Mouse (Mus musculus) spleen, postnatal 14 days (tissue): ENCODE measurements around the gene Snx17.
"Not testable (repeated sequence)": the region's sequence is repeated elsewhere in the genome, so short reads cannot be mapped to it uniquely, and the experiment has no call there.

Source experiments
- DNase-seq, 2 experiments: peaks; one replicate each; pipeline ENCODE4 v3.0.0; 2021 to 2022; ENCODE audit warnings: low spot score in 2 of 2

The Snx17 gene

DNA sequence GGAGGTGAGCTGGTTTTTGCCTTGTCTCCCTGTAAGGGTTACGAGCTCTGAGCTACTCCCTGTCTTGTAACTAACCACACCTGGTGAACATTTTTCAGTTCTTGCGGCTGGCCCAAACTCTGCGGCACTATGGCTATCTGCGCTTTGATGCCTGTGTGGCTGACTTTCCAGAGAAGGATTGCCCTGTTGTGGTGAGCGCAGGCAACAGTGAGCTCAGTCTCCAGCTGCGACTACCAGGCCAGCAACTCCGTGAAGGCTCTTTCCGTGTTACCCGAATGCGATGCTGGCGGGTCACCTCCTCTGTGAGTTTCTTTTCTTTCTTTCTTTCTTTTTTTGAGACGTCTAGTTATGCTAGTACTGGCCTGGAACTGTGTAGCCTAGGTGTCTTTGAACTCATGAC is 4.0 kb downstream of the Snx17 start:
- DNase-seq = no peak

DNA sequence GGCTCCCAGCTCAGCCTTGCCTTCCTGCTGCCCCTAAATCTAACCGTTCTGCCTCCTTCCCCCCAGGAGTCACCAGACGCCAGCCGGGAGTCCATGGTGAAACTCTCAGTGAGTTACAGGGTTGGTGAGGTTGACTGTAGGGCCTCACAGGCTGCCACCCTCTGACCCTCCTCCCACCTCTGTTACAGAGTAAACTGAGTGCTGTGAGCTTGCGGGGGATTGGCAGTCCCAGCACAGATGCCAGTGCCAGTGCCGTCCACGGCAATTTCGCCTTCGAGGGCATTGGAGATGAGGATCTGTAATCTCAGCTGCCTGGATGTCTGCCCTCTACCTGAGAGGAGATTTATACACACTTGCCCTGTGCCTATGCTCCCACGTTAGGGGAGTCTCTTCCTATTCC is 5.1 kb downstream of the Snx17 start:
- DNase-seq = no peak

DNA sequence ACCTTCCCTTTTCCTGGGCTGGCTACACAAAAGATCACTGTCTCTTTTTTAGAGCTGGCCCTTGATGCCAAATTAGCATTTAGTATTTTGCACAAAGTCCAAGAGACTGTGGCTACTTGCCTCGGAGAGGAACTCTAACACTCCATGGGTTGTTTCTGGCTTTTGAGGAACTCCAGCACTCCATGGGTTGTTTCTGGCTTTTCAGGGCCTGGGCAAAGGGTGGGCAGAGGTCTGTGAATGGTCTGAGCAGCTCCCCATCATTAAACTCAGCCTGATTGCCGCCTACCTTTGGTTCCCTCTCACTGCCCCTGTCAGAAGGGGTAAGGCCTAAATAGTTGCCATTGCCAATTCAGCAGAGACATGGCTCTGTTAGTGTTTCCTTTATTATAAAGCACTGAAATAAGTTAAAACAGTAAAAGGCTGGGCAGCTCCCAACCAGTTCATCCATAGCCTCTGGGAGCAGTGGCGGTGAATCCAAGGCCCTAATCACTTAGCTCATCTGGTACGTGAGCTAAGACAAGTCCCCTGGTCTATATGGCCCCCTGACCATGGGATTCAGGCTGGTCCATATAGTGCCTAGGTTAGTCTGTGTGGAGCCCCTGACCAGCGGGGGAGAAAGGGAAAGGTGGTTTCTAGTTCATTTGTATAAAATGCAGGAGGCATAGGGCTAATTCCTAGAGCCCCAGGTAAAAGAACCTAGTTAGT is 5.7 kb downstream of the Snx17 start:
- DNase-seq = no peak

DNA sequence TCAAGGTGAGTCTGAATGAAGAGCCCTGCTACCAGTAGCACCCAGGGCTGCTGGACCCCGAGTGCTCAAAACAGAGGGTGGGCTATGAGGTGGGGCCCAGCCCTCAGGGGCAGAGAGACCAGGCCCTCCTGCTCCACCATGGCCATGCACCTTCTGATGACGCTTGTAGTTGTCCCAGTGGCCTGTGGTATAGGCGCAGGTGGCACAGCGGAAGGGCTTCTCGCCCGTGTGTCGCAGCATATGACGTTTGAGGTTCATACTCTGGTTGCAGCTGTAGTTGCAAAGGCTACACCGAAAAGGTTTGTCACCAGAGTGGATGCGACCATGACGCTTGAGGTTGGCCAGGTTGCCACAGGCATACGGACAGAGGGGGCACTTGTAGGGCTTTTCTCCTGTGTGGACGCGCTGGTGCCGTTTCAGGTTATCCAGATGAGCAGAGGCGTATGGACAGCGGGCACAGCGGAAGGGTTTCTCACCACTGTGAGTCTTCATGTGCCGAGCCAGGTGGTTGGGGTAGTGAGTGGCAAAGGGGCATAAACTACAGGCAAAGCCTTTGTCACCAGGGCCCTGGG is 6.4 kb downstream of the Snx17 start:
- DNase-seq = no peak

DNA sequence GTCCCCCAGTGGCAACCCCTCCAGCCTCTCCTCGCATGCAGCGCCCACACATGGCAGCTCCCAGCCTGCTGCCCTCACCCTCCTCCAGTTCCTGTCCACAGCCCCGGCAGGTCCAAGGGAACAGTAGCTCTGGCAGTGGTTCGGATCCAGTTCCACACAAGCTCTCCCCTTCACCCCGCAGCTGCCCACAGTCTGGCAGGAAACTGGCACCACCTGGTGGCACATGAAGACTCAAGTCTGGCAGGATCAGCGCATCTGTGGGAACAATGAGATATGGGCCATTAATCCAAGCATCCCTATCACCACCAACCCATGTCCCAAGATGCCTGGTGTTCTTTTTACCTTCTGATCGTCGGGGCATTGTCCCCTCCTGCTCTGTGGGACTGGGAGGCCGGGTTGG is 6.9 kb downstream of the Snx17 start:
- DNase-seq = no peak

DNA sequence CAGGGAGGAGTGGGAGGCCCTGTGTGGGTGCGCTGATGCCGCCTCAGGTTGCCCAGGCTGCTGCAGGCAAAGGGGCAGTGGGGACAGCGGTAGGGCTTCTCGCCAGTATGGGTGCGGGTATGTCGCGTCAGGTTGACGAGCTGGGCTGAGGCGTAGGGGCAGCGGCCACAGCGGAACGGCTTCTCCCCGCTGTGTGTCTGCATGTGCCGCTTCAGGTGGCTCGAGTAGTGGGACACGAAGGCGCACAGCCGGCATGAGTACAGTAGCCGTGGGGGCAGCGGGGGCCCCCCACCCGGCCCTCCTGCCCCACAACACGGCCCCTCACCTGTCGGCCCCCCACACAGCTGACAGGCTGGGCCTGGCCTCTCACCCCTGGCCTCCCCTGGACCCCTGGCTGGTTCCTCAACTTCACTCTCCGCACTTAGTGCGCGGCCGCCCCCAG is 7.3 kb downstream of the Snx17 start:
- DNase-seq = no peak

DNA sequence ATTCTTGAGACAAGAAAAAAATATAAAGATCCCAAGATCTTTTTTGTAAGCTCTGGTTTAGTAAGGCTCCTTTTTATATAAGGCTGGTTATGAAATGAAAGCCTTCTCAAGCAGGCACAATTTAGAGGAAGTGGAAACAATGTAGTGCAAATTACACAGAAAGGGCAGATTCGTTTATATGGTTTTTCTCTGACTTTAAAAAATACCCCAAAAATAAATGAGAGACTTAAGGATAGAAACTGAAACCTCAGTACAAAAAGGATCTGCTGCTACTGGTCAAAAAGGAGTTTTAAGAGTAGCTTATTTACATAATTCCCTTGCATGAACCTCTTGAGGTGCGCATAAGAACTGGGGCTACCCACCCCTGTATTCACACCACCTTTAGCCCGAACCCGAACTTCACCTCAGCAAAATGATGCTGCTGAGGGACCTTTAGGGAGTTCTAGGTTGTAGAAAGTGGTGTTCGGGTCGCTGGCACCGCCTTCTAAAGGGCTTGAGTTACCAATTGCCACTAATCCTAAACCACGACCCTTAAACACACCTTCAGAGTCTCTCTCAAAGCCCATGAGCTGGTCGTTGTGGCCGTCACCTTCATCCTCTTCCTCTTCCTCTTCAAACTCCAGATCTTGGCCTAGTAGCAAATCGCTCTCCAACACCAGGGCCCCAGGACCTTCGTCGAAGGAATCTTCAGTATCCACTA is 8.2 kb downstream of the Snx17 start:
- DNase-seq = no peak

DNA sequence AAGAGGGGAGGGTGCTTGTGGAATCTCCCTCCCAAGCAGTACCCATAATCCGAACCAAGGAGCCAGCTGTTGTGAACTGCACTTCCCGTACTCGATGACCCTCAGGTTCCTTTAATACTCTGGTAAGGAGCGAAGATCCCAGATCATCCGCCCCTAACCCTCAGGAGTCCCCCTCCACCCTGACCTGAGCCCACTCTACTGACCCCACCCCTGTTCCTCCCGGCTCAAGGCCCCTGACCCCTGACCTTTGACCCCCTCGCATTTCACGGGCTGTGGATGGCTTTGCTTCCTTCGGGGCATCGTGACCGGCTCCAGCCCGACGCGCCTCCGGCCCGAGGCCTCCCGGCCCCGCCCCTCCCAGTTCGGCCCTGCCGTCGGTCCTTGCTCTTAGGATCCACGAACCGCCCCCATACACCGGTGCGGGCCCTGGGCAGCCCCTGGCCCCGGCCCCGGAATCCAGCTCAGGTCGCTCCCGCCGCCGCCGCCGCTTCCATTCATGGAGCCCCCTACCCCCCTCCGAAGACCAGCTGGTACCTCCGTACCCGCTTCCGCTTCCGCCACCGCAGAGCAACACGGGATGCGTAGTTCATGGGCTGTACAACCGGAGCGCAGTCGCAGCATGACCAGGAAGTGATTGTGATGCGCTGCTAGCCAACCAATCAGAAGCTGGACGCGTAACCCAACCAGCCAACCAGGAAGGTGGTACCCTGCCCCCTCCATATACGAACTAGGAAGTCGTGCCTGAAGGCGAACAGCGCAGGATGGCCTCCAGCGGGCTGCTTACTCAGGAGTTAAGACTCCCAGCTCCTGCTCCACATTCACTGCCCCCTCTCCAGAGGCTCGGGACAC is 8.9 kb downstream of the Snx17 start, which contains the start of gene Zfp513:
Zfp513 (minus strand) TSS at position 562 of the 849 bp plus-strand sequence.
- peak; percentile 83 to 88 for DNase-seq

DNA sequence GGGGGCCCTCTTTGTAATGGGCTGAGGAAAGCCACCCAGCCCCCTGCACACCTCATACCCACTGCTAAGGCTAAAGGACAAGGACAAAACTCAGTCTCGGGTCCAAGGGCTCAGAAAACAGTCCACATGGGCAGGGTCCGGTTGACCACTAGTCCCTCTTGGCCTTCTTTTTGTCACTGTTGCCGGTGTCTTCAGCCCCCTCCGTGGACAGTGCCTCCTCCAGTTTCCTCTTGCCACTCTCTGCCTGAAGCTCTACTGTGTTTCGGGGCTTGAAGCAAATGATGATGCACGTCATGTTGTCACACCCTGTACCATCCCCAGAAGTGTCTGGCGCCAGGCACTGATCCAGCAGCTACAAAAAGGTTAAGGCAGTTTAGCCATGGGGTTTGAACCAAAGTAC is 9.9 kb downstream of the Snx17 start:
- no peak for DNase-seq

DNA sequence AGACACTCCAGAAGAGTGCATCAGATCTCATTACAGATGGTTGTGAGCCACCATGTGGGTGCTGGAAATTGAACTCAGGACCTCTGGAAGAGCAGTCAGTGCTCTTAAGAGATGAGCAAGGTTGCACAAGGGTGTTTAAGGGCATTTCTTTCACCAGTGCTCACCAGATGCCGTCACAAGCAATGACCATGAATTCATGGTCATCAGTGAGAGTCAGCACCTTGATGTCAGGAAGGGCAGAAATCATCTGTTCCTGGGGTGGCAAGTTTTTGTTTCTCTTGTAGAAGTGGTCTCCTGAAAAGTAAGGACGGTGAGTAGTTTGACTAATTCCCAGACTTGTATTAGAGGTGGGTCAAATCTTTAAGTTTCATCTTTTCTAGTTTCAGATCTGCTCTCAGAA is 10.8 kb downstream of the Snx17 start:
- DNase-seq = no peak

DNA sequence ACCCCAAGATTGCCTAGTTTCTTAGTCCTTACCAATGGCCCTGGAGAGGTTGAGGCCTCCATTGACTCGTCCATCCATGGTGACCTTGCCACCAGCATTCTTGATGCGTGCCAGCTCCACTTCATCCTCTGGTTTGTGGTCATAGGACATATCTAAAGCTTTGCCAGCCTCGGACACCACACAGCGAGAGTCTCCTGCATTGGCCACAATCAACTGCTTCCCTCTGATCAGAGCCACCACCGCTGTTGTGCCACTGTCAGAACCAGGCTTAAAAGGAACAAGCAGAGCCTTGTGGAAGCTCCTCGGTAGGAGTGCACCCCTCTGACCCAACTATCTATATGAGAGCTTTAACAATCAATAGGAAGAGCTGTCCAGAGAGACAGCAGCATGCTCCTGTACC is 11.4 kb downstream of the Snx17 start:
- no peak for DNase-seq

DNA sequence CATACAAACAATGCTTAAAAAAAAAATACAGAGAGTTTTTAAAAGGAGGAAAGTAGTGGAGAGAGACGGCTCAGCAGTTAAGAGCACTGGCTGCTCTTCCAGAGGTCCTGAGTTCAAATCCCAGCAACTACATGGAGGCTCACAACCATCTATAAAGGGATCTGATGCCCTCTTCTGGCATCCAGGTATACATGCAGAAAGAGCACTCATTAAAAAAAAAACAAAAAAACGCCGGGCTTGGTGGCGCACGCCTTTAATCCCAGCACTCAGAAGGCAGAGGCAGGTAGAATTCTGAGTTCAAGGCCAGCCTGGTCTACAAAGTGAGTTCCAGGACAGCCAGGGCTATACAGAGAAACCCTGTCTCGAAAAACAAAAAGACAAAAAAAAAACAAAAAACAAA is 23.5 kb downstream of the Snx17 start:
- not testable (repeated sequence) for DNase-seq

DNA sequence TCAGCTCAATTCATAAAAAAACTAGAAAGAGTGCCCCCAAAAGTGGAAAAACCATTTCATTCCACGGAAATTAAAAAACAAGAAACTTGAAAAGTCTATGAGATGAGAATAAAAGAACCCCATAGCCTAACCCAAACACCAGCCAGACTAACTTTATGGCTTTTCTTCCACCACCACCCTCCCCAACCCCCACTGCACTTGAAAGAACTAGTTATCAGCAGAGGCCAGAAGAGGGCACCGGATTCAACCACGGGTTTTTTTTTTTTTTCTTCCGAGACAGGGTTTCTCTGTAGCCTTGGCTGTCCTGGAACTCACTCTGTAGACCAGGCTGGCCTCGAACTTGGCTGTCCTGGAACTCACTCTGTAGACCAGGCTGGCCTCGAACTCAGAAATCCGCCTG is 25.3 kb downstream of the Snx17 start:
- peak in 1 of 2 experiments; percentile 44 for DNase-seq

DNA sequence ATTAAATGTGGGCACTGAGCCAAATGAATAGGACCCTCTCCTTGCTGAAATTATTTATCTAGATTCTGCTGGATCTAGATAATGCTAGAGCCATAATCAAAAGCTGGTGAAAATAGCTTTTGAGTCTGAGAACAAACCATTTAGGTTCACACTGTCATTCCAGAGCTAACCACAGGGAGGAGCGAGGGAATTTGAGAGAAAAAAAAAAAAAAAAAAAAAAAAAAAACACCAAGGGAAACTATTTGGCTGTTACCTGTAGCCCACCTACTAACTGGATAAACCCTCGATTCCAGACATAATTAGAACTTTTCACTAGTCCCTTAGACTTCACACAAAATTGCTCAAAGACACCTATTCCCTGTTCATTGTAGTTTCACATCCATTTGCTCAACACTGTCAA is 26.0 kb downstream of the Snx17 start:
- no peak for DNase-seq

DNA sequence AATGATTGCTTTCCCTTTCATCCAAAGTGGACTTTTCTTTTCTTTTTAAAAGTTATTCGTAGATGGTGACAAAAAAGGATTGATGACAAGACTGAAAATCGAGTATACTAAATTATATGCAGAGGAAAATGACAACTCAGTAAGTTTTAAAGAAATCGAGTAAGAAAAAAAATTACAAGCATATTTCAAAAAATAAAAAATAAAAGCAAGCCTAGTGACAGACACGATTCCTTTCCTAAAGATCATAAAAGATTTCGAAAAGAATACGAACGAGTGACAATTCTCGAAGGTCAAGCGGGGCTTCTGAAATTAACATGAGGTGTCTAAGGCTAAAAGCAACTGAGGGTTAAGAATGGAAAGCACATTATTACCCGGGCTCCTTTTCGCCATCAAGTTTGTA is 26.4 kb downstream of the Snx17 start:
- no peak for DNase-seq

DNA sequence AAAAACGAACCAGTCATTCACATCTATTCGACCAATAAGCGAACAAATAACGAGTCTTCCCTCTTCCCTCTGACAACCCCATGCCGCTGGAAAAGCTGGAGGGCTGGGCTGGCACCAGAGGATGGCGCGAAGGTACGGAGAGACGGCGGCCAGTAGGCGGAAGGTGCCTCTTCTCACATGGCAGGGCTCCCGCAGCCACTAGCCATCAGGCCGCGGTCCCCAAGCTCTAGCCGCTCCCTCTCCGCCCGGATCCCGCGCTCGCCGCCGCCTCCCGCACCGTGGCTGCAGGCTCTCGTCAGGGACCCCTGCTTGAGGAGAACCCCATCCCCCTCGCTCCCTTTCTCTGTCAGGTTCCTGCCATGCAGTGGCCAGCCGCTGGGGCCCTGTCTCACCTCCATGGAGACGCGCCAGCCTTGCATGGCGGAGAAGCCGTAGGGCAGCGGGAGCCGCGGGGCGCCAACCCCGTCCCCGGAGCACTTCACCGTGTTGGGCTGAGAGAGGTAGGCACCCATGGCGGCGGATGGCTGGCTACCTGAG is 27.0 kb downstream of the Snx17 start:
- DNase-seq = no peak

DNA sequence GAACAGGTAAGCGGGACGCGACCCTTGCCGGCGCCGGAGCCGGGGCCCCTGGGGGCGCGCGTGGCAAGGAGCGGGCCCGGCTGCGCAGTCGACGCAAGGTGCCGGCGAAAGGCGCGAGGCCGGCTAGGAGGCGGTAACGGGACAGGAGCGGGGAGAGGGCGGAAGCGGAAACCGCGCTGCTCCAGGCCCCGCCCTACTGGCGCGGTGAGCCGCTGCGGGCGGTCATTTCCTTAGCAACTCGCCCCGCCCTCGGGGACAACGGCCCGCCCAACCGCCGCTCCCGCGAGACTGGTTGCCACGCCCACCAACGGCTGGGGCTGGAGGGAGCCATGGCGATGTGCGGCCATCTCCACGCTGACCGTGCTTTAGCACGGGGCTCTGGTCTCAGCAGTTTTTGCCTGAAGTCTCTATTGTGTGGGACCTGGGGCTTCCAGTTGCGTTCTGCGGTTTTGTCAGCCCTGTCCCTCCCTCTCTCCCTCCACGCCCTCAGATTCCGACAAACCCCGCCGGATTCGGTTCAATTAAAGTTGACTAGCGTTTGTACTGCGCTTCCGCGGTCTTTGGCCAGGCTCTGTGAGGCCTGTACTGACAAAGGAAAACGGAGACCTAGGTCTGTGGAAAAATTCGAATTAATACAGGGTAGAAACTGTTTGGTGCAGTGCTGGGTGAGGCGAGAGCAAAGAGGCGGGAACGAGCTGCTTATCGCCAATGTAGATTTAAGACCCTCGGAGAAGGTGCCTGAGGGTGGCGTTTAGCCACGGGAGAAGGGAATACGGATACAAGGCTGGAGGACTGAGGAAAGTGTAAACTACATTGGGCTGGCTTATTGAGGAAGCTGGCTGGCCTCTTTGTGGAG is 27.6 kb downstream of the Snx17 start, which contains the start of gene Ppm1g:
Ppm1g (minus strand) TSS at position 240 of the 856 bp plus-strand sequence.
- DNase-seq = peak; percentile 99

DNA sequence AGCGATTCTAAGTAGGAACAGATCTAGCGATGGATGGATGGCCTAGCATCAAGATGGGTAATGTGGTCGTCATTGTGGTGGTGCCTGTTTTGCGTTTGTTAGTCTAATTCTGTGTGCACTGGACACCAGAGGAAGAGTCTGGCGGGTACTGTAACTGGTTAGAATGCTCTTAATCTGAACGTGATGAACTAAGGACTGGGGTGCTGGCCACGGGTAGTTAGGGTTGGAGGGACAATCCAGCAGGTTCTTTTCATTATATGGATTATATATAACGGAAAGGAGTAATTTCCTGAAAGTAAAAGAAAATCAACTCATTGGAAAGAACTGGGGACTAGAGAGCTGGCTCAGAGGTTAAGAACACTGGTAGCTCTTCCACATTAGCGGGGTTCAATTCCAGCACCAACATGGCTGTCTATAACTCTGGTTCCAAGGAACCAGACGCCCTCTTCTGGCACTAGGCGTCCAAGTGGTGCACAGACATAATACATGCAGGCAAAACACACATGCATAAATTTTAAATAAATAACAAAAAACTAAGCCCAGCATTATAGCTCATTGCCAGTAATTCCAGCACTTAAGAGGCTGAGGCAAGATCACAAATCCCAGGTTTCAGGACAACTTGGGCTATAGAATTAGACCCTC is 28.4 kb downstream of the Snx17 start:
- DNase-seq = peak in 1 of 2 experiments; percentile 45

DNA sequence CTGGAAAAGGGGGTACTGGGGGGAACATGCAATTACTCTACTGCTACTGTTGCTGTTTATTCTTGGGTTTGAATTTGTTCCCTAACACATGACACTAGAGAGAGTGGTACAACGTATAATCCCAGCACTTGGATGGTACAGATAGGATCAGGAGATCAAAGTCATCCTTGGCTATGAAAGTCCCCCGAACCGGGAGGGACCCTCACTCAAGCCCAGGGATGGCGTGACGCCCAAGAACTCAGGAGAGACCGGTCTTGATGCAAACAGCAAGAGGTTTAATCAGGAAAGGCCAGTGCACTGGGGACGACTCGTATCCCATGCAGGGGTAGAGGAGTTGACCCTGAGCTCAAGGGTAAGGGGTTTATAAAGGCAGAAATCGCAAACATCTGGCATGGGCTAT is 29.7 kb downstream of the Snx17 start:
- DNase-seq = no peak

DNA sequence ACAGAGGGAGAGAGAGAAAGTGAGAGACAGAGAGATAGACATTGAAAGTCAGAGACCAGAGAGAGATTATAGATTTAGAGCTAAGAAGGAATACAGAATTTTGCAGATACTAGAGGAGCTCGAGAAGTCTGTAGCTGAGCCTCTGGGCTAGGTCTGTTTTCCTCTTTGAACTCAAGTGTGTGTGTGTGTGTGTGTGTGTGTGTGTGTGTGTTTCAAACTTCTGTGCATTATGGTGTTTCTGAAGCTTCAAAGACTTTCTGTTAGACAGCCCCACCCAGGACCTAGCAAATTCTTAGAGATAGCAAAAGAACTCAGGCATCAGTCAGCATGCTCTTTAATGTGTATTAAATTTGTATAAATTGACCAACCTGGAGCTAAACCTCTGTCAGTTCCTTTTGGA is 33.6 kb downstream of the Snx17 start:
- DNase-seq = no peak
